Mouse (Mus musculus) small intestine, adult 2 months (tissue): ENCODE measurements around the gene Sh3tc1.

Source experiments
- CTCF ChIP-seq: fragments of 200-500 bp; IDR thresholded peaks from 2 replicates; pipeline ENCODE4 v1.5.1; 2012; ENCODE audit warnings: low read depth, mild to moderate bottlenecking, control low read depth, inconsistent platforms, low read length, moderate library complexity, mixed read lengths; ENCODE audit not compliant: insufficient replicate concordance, insufficient read length; ENCODE audit errors: extremely low read depth
- POLR2A ChIP-seq: fragments of 200-500 bp; IDR thresholded peaks from 2 replicates; pipeline ENCODE4 v1.6.1; 2012; ENCODE audit warnings: low read depth, mild to moderate bottlenecking, control low read depth, inconsistent platforms, low read length, moderate library complexity

DNA sequence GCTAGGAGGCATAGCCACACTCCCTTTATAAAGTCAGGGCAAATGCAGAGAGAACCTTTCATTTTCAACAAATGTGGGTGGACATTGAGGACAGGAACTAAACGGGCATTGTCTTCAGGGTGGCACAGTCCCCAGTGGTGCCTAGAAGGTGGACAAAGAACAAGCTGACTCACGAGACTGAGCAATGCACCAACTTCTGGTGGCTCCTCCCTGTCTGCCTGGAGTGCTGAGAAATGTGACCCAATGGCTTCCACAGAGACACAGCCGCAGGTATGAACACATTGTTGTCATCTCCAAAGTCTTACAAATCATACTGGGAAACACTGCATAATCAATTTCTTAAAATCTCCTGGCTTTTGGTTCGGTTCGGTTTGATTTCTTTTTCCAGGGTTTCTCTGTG is 22.3 kb downstream of the Sh3tc1 start:
- TF ChIP-seq POLR2A (no peak), CTCF (no peak)
